Mouse (Mus musculus) kidney, adult 9 months (tissue): ENCODE data around the gene Ubl4b.

ENCODE experiments used
- DNase-seq: peaks from one replicate; pipeline ENCODE4 v3.0.0; 2022

Gene Ubl4b

GRCm38 (mm10) chr3:107517631-107518108, 37.2 kb downstream of the Ubl4b start, which contains the start of gene Slc6a17:
Slc6a17 (minus strand) TSS chr3:107518018.
- peak; percentile 41 for DNase-seq

GRCm38 (mm10) chr3:107516776-107517630, 37.9 kb downstream of the Ubl4b start:
- peak; percentile 25 for DNase-seq

- DNase-seq = no peak
Observed at GRCm38 (mm10) chr3:107515989-107516388, 38.9 kb downstream of the Ubl4b start.

GRCm38 (mm10) chr3:107511416-107511815, 43.5 kb downstream of the Ubl4b start:
- no peak for DNase-seq

GRCm38 (mm10) chr3:107508696-107509095, 46.2 kb downstream of the Ubl4b start:
- no peak for DNase-seq

GRCm38 (mm10) chr3:107507966-107508365, 46.9 kb downstream of the Ubl4b start:
- DNase-seq = no peak

GRCm38 (mm10) chr3:107506531-107506930, 48.3 kb downstream of the Ubl4b start:
- peak; percentile 67 for DNase-seq

- DNase-seq = peak; percentile 79
Observed at GRCm38 (mm10) chr3:107505464-107506367, 49.2 kb downstream of the Ubl4b start.

GRCm38 (mm10) chr3:107504542-107504941, 50.3 kb downstream of the Ubl4b start:
- no peak for DNase-seq

GRCm38 (mm10) chr3:107503716-107504115, 51.2 kb downstream of the Ubl4b start:
- no peak for DNase-seq
